Mouse (Mus musculus): ENCODE measurements around the gene Gm3625.
A peak's percentile ranks its signal among the peaks of the same experiment; 100 is the strongest.
"Not testable (repeated sequence)": the region's sequence is repeated elsewhere in the genome, so short reads cannot be mapped to it uniquely, and the experiment has no call there.

Gene Gm3625

DNA sequence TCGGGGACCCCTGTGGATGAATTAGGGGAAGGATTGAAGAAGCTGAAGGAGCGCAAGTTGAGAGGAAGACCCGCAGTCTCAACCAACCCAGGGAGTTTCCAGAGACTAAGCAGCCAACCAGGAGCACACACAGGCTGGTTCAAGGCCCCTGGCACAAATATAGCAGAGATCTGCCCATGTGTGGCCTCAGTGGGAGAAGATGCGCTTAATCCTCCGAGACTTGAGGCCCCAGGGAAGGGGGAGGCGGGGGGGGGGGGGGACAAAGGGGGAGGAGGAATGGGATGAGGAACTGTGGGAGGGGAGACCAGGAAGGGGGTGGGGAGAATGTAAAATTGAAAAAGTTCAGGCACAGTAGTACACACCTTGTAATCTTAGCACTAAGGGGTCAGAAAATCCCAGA is 37.3 kb downstream of the Gm3625 start:
- DNase-seq (ENCODE audit: low read depth, low spot score): no peak

DNA sequence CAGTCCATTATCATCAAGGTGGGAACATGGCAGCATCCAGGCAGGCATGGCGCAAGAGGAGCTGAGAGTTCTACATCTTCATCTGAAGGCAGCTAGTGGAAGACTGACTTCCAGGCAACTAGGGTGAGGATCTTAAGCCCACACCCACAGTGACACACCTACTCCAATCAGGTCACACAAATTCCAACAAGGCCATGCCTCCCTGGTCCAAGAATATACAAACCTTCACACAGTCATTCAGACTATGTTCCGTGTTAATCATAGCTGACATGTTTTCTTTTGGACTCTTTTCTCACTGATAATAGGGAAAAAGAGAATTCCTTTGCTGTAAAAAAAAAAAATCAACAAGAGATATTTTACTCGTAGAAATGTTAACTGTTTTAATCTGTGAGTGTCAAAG is 39.0 kb downstream of the Gm3625 start:
- not testable (repeated sequence) for DNase-seq (ENCODE audit: low read depth, low spot score)

DNA sequence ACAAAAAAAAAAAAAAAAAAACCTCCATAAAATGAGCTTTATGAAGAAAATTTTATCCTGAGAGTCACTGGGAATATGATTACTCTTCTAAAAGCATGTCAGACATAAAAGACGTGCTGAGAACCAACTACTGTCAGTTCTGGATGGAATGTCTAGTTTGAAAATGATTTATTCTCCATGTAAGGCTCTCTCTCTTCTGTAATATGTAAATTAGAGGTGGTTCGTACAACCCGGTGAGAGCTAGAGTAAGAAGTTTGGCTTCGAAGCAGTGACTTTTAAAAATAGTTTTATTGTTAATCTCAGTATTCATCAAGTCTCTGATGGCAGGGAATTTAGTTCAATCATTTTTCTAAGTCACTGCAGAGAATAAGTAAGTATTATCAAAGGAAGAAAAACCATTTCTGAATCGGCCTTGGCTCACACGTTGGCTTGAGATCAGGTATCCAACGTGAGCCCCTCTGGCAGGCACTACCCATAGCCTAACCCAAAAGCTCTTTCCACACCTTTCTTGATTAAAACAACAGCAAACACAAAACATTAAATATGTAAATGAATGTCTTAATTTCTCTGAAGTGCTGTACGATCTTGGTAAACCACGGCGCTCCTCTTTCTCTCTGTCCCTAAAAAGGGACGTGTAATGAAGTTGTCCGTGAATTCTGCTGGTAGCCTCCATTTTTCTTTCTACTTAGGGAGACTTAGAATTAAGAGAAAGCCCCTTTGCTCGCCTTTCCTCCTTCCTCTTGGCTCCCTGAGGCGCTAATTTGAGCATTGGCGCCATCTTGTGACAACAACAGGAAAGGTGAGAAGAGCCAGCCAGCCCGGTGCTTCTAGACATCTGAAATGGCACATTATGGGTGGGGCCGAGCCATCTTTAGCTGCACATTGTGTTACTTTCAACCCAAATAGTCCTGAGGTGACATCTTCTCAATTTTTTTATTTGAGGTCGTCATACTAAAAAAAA is 44.4 kb downstream of the Gm3625 start:
- peak; percentile 70 for DNase-seq (ENCODE audit: low read depth, low spot score)

DNA sequence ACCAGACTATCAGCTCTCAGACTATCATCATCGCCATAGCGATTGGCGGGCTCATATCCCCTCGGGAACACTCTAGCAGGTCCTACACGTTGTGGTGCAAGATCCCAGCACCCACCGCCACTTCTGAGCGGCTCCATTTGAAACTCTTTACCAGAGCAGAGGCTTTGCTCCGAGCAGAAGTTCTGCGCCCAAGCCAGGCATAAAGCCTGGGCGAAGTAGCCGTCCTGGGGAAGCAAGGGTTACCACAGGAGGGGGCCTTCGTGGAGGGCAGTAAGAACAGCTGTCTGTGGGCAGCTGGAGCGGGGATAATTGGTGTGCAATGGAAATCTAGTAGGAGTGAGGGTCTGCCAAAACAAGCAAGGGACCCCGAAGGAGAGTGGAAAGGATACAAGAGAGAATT is 45.2 kb downstream of the Gm3625 start:
- DNase-seq (ENCODE audit: low read depth, low spot score): no peak

DNA sequence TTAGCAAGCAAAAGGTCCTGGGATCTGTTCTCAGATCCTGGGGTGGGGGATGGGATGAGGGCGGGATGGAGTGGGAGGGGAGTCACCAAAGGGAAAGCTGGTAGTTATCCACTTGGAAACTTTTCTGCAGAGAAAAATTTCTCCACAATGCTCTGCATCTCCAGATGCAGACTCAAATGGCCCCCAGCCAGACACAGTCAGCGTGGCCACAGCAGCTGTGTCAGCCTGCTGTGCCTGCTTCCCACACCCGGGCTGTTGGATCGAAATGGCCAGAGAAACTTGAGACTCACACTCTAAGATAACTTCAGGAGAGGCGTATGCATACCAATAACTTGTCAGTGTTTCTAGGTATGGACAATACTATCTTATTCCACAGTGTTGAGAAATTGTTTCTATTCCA is 46.2 kb downstream of the Gm3625 start:
- DNase-seq (ENCODE audit: low read depth, low spot score): peak; percentile 49

DNA sequence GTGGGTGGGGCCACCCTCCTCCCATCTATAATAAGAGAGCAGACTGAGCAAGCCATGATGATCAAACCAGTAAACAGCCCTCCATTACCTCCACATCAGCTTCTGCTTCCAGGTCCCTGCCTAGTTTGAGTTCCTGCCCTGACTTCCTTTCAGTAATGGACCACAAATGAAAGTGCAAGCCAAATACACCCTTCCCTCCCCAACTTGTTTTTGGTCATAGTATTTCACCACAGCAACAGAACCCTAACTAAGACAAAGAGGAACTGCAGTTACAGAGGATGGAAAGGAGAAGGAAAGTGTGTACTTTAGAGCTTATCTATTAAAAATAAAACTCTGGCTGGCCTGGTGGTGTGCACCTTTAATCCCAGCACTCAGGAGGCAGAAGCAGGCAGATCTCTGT is 47.3 kb downstream of the Gm3625 start:
- no peak for DNase-seq (ENCODE audit: low read depth, low spot score)

DNA sequence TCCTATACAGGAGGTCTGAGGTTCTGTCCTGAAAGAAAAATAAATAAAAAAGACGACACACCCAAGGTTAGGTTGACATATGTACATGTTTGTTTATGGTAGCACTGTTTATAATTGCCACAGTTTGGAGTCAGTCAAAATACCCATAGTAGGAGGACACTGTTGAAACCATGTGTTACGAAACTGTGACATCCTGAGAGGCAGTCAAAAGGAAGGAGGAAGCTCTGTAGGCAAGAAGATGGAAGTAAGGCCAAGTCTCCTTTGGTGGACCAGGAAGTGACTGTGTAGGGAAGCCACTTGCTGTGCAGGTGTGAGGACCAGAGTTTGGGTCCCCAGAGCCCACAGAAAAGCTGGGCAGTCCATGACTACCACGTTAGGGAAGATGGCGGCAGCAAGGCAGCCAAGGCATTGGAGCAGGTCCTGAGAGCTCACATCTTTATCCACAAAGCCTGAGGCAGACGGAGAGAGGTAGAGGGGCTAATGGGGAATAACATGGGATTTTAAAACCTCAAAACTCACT is 48.3 kb downstream of the Gm3625 start:
- DNase-seq (ENCODE audit: low read depth, low spot score): no peak
